Mouse (Mus musculus) liver, embryonic 11.5 days (tissue): Measurements from ENCODE around the gene Cox4i1. TPM values are rescaled to one million over a fixed set of nuclear protein-coding genes. Genes with fewer than 3 reads are reported as not detected.

Experiments
- ATAC-seq: fragments of 200-750 bp; cut with Nextera tagmentation; replicated peaks from 2 replicates; pipeline ENCODE4 v1.8.0; 2017; ENCODE audit warnings: moderate number of reproducible peaks, mild to moderate bottlenecking, moderate TSS enrichment, moderate library complexity; ENCODE audit not compliant: low FRiP score
- DNase-seq: peaks from one replicate; pipeline ENCODE4 v3.0.0-alpha.2; 2017; ENCODE audit warnings: low spot score
- H3K27ac ChIP-seq: fragments of 300-500 bp; sonication (generic); 2 replicates; pipeline ENCODE4 v1.5.1; 2014; ENCODE audit warnings: mild to moderate bottlenecking, low read depth, low read length, control low read depth
- H3K27me3 ChIP-seq: fragments of 300-500 bp; sonication (generic); replicated peaks from 2 replicates; pipeline ENCODE4 v1.6.1; 2014; ENCODE audit warnings: low read length, mixed read lengths; ENCODE audit not compliant: control insufficient read depth, insufficient read depth
- H3K36me3 ChIP-seq: fragments of 300-500 bp; sonication (generic); 2 replicates; pipeline ENCODE4 v1.6.1; 2014; ENCODE audit warnings: mild to moderate bottlenecking, low read length, moderate library complexity, mixed read lengths; ENCODE audit not compliant: control insufficient read depth, insufficient read depth
- H3K4me1 ChIP-seq: fragments of 300-500 bp; sonication (generic); replicated peaks from 2 replicates; pipeline ENCODE4 v1.6.1; 2014; ENCODE audit warnings: low read length, mixed read lengths; ENCODE audit not compliant: control insufficient read depth, insufficient read depth
- H3K4me2 ChIP-seq: fragments of 300-500 bp; sonication (generic); 2 replicates; pipeline ENCODE4 v1.6.1; 2014; ENCODE audit warnings: mild to moderate bottlenecking, control low read depth, moderate library complexity
- H3K4me3 ChIP-seq: fragments of 300-500 bp; sonication (generic); 2 replicates; pipeline ENCODE4 v1.5.1; 2014; ENCODE audit warnings: low read depth, low read length, control low read depth
- H3K9ac ChIP-seq: fragments of 300-500 bp; sonication (generic); 2 replicates; pipeline ENCODE4 v1.6.1; 2014; ENCODE audit warnings: low read depth, low read length, control low read depth
- H3K9me3 ChIP-seq: fragments of 300-500 bp; sonication (generic); 2 replicates; pipeline ENCODE4 v1.6.1; 2016; ENCODE audit warnings: low read length, inconsistent platforms, mixed read lengths; ENCODE audit not compliant: control insufficient read depth
- WGBS: fragments of 180-500 bp; shearing (Covaris S2); extraction: QIAGEN DNeasy Blood & Tissue Kit; methylation state at CpG from one replicate; pipeline ENCODE4 v1.1.7; 2014; 5-methylcytosine and 5-hydroxymethylcytosine counted together
- polyA plus RNA-seq: library from polyadenylated mRNA; unstranded; fragments of >200 nt; fragmentation: Nextera tagmentation; extraction: Ambion mirVana; gene quantifications from 2 replicates; pipeline ENCODE4 v1.2.1, GENCODE M21; 2014

Gene Cox4i1
- polyA plus RNA-seq, 1 experiment from 2014 or later: 1,118 TPM

GRCm38 (mm10) chr8:120685097-120685496 is 17.1 kb downstream of the Cox4i1 start:
- 66% methylated on average over 5 of the region's 5 CpGs for WGBS
- H3K4me3 ChIP-seq: no peak overlapping the region
- H3K9me3 ChIP-seq: no peaks in the 10 kb centered on the region
- H3K4me2 ChIP-seq: no peak overlapping the region
- DNase-seq (no peak), ATAC-seq (no peak)
- H3K36me3 ChIP-seq: no peaks in the 10 kb centered on the region
- peak overlapping the region; percentile 53; the same call in 1 of the 2 replicates for H3K27ac ChIP-seq
- no peak overlapping the region for H3K9ac ChIP-seq
- H3K4me1 ChIP-seq: peaks cover 6% of the 10 kb centered on the region
- H3K27me3 ChIP-seq: peaks cover 4% of the 10 kb centered on the region

DNA sequence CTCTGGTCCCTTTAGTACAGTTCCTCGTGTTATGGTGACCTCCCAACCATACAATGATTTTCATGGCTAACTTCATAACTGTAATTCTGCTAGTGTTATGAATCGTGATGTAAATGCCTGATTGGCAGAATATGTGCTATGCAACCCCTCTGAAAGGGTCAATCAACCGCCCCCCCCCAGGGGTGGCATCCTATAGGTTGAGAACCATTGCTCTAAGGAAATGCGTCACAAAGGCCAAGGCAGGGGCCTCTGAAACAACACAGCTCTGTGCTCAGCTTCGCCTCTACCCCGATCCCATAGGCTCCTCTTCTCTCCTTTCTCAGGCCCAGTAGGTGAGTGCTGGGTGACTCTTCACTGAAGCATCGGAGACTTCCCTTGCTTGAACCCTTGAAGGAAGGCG is 17.6 kb downstream of the Cox4i1 start:
- Histone ChIP-seq H3K36me3 (no peaks in the 10 kb centered on the region), H3K27me3 (peaks cover 4% of the 10 kb centered on the region)
- 74% methylated on average over 8 of the region's 8 CpGs for WGBS

GRCm38 (mm10) chr8:120686051-120686450 is 18.0 kb downstream of the Cox4i1 start:
- 53% methylated on average over 13 of the region's 13 CpGs for WGBS
- Histone ChIP-seq H3K27ac (no peak overlapping the region), H3K4me3 (no peak overlapping the region), H3K27me3 (peaks cover 4% of the 10 kb centered on the region), H3K9ac (no peak overlapping the region), H3K9me3 (no peaks in the 10 kb centered on the region), H3K36me3 (no peaks in the 10 kb centered on the region), H3K4me2 (no peak overlapping the region), H3K4me1 (peaks cover 5% of the 10 kb centered on the region; the same call in 1 of the 2 replicates)
- no peak for DNase-seq
- ATAC-seq: no peak

More for the DNA sequence above, 17.6 kb downstream of the Cox4i1 start:
- ATAC-seq (no peak), DNase-seq (no peak)
- H3K4me3 ChIP-seq: no peak overlapping the region
- H3K27ac ChIP-seq: peak overlapping the region; percentile 53; the same call in 1 of the 2 replicates
- H3K4me1 ChIP-seq: peaks cover 5% of the 10 kb centered on the region; the same call in 1 of the 2 replicates
- no peak overlapping the region for H3K4me2 ChIP-seq
- H3K9ac ChIP-seq: no peak overlapping the region
- no peaks in the 10 kb centered on the region for H3K9me3 ChIP-seq

DNA sequence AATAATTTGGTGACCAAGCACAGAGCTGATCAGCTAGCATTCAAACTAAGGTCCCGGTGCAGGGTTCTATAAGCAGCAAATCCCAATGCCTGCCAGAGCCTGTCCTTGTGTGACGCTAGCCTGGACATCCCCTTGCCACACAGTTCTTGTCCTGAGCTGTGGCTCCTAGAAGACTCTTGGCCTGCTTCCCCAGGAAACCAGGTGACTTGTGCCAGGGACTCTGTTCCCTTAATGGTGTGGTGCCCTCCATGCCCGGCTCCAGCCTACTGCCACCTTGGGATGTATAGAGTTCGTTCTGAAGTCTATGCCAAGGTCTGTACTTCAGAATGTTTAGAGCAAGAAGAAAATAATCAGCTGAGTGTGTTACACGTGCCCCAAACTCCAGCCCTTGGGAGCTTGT is 18.6 kb downstream of the Cox4i1 start:
- 71% methylated on average over 5 of the region's 5 CpGs for WGBS
- ATAC-seq: no peak
- Histone ChIP-seq H3K27ac (no peak overlapping the region), H3K4me2 (no peak overlapping the region), H3K36me3 (no peaks in the 10 kb centered on the region), H3K9ac (no peak overlapping the region), H3K27me3 (peaks cover 4% of the 10 kb centered on the region), H3K9me3 (no peaks in the 10 kb centered on the region), H3K4me3 (no peak overlapping the region), H3K4me1 (peaks cover 5% of the 10 kb centered on the region; the same call in 1 of the 2 replicates)
- DNase-seq: no peak

- H3K27ac ChIP-seq: no peak overlapping the region
- WGBS: 64% methylated on average over 8 of the region's 8 CpGs
- H3K9me3 ChIP-seq: no peaks in the 10 kb centered on the region
- no peak for DNase-seq
- no peak for ATAC-seq
- no peak overlapping the region for H3K4me3 ChIP-seq
- peaks cover 4% of the 10 kb centered on the region for H3K27me3 ChIP-seq
- peaks cover 7% of the 10 kb centered on the region; the same call in 1 of the 2 replicates for H3K4me1 ChIP-seq
- H3K4me2 ChIP-seq: no peak overlapping the region
- no peak overlapping the region for H3K9ac ChIP-seq
- no peaks in the 10 kb centered on the region for H3K36me3 ChIP-seq
These were observed 19.8 kb downstream of the Cox4i1 start for GRCm38 (mm10) chr8:120687786-120688185.

DNA sequence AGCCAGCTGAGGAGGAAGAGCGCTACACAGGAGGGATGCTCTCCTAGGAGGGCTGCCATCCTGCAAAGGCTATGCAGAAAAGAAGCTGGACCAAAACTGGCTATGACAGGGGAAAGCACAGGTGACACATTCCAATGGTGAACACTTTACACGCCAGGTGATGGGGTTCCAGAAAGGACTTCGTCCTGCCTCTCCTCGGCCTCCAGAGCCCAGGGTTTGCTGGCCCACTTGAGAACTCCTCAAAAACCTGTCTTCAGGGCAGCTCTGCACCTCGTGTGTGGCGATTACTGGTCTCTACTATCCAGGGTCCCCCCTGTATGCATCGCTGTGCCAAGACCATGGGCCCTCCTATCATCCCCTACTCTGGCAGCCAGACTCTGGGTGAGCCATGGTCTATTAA is 20.5 kb downstream of the Cox4i1 start:
- H3K4me3 ChIP-seq: no peak overlapping the region
- DNase-seq (no peak), ATAC-seq (no peak)
- peaks cover 4% of the 10 kb centered on the region for H3K27me3 ChIP-seq
- H3K4me1 ChIP-seq: peaks cover 9% of the 10 kb centered on the region; the same call in 1 of the 2 replicates
- H3K4me2 ChIP-seq: no peak overlapping the region
- no peak overlapping the region for H3K27ac ChIP-seq
- no peak overlapping the region for H3K9ac ChIP-seq
- H3K9me3 ChIP-seq: no peaks in the 10 kb centered on the region
- H3K36me3 ChIP-seq: no peaks in the 10 kb centered on the region
- 83% methylated on average over 7 of the region's 7 CpGs for WGBS

DNA sequence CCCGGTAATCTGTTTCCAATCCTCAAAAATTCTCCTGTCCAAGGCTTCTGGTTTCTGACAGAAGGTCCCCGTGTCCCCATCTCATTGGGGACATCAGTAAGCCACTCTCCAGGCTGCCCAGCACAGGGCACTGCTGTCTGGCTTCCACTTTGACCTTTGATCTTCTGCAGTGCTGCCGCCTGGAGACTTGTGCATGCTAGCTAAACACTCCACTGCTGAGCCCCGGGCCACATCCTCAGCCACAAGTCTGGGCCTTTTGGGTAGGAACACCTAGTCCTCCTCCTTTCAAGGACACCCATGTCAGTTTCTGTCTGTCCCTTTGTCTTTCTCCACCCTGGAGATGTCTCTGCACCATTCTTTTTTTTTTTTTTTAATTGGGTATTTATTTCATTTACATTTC is 24.9 kb downstream of the Cox4i1 start:
- H3K4me1 ChIP-seq: peaks cover 20% of the 10 kb centered on the region
- H3K4me3 ChIP-seq: no peak overlapping the region
- DNase-seq (no peak), ATAC-seq (no peak)
- H3K27me3 ChIP-seq: peaks cover 4% of the 10 kb centered on the region
- no peaks in the 10 kb centered on the region for H3K36me3 ChIP-seq
- H3K9ac ChIP-seq: no peak overlapping the region
- no peak overlapping the region for H3K4me2 ChIP-seq
- H3K27ac ChIP-seq: no peak overlapping the region
- WGBS: 51% methylated on average over 4 of the region's 4 CpGs
- H3K9me3 ChIP-seq: no peaks in the 10 kb centered on the region

DNA sequence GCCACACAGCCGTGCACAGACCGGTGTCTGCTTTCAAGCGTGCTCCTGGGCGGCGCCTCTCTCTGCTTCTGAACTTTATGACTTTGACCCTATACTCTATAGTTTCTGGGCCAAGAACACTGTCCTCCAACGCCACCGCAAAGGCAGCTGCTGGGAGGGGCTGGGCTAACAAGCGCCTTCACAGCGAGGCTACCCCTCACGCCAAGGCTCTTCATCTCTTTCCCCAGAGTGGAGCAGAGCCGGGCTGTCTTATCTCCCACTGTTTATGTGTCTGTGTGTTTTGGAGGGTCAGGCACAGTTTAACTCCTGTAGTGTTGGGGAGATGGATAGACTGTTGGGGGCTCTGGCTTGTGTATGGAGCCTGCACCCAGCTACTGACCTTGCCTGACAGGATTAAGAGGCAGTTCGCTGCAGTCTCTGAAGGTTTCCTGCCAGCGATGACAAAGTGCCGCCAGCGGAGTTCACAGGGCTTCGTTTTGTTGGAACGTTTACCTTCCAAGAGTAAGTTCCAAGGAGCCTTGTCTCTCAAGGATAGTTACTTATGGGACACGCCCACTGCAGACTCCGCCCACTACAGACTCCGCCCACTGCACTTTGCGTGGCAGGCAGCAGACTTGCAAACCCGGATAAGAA is 26.0 kb downstream of the Cox4i1 start:
- Histone ChIP-seq H3K9me3 (no peaks in the 10 kb centered on the region), H3K4me3 (no peak overlapping the region), H3K27me3 (no peaks in the 10 kb centered on the region; the same call in 1 of the 2 replicates), H3K36me3 (no peaks in the 10 kb centered on the region), H3K27ac (peak overlapping the region; percentile 43; the same call in 1 of the 2 replicates), H3K4me2 (peak overlapping the region; percentile 30; the same call in 1 of the 2 replicates), H3K9ac (no peak overlapping the region), H3K4me1 (peaks cover 20% of the 10 kb centered on the region)
- peak; percentile 62 for DNase-seq
- peak; percentile 49 for ATAC-seq
- WGBS: 37% methylated on average over 22 of the region's 22 CpGs
